Mouse (Mus musculus): ENCODE measurements around the gene Cog5.

Cog5 gene

DNA sequence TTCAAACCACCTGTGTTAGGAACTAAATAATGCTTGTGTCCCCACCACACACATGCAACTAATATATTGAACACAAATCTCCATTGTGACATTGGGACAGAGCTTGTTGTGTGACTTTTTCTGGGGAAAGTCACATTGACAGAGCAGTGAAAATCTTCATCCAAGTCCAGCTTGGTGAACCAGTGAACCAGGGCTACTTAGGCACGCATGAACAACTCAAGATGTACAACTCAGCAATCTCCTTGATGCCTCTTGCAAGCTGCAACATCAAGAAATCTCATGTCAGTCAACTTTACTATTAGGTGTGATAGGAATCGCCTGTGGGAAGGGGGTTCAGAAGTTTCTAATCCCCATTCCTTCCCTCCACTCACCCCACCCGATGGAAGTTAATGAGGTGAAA lies 169.0 kb downstream of the Cog5 start:
- no peak for DNase-seq (ENCODE audit: low spot score)

DNA sequence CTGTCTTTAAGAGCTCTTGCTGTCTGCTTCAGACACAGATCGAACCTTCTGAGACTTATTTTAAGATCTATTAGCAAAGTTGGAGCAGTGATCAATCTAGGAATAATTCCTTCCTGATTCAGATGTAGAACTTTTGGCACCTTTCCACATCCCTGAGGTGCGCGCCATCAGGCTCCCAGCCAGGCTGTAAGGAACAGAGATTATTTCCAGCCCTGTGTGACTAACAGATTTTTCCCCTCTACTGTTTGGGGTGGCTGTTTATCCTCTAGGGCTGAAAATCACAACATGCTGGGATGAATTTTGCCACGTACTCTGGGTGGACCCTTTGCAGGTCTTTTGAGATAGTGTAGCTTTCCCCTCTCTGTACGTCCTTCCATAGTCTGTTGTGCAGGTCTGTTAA lies 170.2 kb downstream of the Cog5 start:
- DNase-seq (ENCODE audit: low spot score) = no peak

DNA sequence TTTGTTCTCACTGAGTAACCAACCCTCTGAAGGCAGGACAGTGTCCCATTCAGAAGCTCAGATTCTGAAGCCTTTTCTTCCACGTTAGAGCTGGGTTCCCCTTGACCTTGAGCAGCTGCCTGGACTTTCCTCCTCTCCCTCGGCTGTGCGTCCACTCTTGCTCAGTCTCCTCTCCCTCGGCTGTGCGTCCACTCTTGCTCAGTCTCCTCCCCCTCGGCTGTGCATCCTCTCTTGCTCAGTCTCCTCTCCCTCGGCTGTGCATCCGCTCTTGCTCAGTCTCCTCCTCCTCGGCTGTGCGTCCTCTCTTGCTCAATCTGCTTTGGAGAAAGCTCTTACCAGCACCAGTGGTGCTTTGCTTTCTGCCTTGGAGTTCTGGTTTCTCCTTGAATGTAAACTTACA lies 171.2 kb downstream of the Cog5 start:
- no peak for DNase-seq (ENCODE audit: low spot score)

DNA sequence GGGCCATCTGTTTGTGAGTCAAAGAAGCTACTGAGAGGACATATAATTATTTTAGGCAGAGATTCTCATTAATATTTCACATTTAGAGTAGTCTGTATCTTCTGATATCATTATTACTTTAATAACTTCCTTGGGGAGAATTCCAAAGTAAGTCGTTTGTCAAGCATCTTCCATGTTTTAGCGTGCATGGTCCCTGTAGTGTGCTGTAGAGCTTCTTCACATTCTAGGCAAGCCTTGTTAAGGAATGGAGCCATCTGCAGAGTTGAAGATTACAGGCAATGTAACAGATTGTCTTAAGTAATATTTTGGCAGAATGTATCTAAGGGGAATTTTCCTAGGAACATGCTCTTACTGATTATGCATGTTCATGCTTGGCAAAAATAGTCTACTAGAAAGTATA lies 171.8 kb downstream of the Cog5 start:
- DNase-seq (ENCODE audit: low spot score) = no peak

DNA sequence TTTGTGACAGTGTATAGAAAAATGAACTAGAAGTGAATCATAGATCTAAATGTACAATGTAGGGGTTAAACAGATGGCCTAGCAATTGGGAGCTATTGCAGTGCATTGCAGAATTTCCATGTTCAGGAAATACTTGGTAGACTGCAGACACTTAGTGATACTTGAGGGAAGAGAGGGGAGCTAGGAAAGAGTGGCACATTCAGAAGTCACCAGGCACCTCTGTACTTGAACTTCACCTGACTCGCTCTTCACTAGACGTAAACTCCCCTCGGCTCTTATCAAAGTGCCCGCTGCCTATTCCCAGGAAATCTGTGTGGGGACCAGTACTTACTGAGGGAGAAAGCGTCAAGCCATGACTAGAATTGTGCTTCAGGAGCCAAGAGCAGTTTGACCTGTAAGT lies 180.8 kb downstream of the Cog5 start:
- DNase-seq (ENCODE audit: low spot score) = no peak

DNA sequence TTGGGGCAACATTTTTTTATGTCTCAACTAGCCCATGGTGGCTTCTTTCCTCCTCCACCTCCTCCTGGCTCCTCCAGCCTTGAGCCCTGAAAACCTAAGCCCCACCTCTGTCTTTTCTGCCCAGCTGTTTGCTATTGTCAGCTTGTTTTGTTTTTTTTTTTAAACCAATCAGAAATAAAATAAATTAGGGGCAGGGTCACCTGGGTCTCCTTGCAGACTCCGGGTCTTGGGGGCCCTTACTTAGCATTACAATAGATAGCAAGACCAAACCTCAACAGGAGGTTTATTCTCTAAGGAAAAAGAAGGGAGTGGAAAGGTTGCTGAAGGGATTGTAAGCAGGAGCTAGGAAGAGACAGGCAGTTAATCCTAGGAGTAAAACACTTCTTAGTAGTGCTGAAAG lies 181.5 kb downstream of the Cog5 start:
- DNase-seq (ENCODE audit: low spot score) = no peak

DNA sequence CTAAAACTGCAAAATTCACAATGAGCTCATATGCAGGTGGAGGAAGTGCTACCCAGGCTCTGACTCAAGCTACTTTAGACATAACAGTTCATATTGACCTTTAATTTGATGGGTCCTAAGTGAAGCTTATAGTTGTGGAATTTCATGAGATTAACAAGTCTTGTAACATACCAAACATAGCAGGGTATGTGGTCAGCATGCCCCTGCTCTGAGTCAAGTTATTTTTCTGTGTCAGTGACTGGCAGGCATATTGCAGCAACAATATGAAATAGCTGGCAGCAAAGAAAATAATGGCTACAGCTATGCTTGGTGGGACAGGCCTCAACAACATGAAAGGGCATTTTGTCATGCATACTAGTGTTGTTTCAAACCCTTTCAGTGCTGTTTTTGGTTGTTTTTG lies 183.9 kb downstream of the Cog5 start:
- no peak for DNase-seq (ENCODE audit: low spot score)

DNA sequence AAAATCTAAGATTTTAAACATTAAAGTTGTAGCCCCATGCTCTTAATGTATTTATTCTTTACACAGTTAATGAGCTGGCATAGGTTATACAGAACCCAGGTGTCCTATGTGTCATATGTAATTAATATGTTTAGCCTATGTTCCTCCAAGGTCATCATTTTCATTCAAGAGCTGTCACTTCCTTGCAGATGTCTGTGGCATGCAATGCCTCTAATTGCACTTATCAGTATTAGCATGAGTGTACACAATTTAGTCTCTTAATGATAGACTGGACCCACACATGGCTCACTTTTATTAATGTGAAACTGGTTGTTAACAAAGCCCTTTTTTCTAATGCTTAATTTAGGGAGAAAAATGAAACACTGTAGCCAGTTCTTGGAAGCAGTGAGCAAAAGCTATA lies 184.6 kb downstream of the Cog5 start:
- no peak for DNase-seq (ENCODE audit: low spot score)

DNA sequence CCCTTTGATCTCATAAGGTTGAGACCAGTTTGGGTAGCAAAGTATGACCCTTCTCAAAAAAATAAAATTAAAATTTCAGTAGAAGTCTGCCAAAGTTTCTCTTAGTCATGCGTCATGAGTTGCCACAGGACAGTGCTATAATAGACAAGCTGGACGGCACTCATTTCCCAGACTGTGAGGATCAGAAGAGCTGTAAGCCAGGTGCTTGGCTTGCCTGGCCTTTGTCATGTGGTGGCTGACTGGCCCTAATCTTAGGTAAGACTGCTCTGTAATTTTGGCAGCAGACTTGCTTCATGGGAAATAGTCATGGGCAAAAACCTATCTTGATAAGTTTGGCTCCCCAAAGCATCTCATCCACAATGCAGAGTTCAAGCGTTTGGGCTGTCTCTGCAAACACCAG lies 191.4 kb downstream of the Cog5 start:
- no peak for DNase-seq (ENCODE audit: low spot score)

DNA sequence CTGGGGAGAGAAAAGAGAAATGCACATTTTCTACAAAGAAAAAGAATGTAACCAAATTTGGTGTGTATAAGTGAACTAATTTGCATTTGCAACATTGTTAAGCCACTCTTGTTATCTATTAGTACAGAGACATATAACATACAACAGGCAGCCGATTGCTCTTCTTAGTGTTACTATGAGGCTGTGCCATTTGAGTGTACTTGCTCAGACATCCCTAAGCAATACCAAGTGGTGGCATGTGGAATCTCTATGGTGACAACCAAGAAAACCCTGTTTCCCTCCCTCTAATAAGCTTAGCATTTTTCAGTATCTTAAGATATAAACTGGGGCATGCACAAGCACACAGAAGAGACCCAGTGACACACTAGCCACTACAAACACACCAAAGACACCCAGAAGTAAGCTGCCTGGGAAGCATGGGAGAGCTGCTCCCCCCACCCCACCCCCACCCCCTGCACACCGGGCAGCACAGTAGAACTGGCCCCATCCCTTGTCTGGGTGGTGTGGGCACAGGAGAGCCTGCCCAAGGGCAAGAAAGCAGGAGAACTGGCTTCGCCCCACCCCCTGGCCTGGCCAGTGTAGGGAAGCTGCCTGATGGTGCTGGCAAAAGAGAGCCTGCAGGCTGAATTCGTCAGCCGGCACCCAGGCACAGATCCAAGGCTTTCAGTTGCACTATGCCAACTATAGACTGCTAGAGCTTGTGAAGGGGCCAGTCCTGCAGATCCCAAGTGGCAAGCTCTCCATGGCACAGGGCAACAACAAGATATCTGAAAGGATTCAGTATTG lies 194.2 kb downstream of the Cog5 start:
- no peak for DNase-seq (ENCODE audit: low spot score)

DNA sequence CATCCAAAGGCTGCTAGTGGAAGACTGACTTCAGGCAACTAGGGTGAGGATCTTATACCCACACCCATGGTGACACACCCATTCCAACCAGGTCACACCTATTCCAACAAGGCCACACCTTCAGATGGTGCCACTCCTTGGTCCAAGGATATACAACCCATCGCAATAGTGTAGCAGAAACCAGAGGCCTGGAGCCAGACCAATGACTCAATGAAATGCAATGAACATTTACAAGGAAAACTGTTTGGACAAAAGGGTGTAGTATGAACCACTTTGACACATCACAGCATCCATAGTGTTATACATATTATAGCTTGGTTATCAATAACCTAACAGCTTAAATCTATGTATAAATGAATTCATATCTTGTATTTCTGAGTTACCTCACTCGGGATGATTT lies 194.9 kb downstream of the Cog5 start:
- no peak for DNase-seq (ENCODE audit: low spot score)

DNA sequence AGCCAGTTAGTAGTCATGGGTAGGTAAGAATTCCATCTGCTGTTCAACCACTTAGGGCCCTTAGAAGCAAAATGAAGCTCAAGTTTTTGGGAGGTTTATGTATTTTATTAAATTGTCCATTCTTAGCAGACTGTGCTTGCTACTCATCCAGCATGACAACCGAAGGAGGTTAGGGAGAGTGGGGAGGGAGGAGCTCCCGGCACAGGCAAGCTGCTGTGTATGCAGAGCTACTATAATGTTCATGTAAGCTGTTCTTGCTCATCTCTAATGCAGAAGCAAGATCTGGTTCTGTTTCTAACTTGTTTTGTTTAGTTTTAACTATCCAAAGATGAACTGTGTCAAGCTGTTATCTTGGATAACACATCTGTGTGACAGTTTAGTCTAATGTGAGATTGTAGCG lies 199.4 kb downstream of the Cog5 start:
- no peak for DNase-seq (ENCODE audit: low spot score)

DNA sequence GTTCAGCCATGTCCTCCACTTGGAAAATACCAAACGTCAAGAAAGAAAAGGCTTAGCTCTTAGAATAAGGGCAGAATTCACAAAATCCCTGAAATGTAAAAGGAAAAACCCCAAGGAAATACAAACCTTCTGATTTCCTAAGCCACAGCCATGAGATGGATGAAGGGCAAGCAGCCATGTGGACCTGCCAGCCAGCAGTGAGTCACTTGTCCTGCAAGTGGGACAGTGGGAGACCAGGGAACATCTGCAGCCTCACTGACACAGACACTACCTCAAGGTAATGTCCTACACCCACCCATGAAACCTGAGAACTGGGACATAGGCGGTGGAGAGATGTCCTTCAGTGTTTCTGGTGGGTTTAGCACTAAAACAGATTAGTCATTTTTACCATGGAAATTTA lies 200.1 kb downstream of the Cog5 start:
- no peak for DNase-seq (ENCODE audit: low spot score)

DNA sequence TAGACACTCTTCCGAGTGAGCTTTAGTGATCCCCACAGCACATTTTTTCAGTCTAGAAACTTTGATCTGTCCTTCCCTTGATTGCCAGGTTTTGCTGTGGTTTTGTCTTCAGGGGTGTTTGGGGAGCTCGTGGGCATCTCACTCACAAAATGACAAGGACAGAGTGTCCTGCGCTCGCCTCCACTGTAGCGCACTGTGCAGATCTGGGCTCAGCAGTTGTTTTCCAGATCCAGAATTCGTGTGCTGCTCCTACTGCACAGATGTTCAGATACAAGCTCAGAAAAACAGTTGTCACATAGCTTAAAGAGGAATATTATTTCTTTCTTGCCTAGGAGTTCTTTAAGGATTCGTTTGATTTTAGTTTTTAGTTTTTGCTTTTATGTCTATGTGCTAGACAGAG lies 203.1 kb downstream of the Cog5 start:
- DNase-seq (ENCODE audit: low spot score) = no peak

DNA sequence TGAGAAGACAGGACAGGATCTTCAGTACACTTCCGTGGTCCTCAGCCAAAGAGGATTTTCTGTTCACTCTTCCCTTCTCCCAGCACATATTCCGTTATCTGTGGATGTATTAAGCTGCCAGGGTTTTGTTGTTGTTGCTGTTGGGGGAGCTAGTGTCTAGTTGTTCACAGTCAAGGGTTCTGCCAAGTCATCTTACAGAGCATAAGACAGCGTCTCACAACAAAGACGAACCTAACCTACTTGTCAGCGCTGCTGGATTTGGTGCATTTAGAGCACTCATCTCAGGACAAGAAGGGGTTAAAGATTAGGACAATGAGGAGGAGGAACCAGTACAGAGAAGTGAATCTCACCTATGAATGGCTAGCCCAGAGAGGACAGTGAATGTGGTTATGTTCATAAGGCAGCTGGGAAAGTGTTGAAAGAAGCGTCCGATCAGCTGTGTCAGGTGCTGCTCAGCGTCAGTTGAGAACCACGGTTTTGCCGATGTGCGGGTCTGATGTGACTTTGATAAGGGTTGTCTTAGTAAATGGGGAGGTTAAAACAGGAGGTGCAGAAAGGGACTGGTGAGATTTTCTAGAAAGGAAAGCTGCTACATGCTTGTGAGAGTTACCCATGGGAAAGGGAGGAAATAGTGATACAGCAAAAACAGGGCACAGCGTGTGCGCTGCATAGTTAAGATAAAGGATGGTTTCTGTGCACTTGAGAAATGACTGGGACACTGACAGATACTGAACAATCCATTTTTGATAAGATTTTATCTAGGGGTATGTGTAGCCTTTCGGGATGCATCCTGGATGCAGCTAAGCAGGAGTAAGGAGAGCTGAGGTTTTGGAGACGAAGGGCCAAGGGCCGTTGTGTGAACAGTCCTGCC lies 208.2 kb downstream of the Cog5 start:
- no peak for DNase-seq (ENCODE audit: low spot score)

DNA sequence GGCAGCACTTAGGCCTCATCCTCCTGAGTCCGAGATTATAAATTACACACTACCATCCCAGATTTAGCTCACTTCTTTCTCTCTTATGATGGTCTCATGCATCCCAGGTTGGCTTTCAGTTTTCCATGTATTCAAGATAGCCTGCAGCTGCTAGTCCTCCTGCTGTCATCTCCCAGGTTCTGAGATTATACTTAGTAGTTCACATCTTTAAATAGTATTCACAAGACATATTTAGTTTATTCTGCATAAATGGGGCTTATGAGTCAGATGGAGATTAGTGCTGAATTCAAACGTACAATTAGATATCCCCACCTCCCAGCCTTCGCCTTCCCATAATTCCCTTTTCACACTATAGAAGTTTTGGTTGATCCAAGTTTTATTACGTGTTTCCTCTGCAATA lies 222.1 kb downstream of the Cog5 start:
- DNase-seq (ENCODE audit: low spot score) = no peak

DNA sequence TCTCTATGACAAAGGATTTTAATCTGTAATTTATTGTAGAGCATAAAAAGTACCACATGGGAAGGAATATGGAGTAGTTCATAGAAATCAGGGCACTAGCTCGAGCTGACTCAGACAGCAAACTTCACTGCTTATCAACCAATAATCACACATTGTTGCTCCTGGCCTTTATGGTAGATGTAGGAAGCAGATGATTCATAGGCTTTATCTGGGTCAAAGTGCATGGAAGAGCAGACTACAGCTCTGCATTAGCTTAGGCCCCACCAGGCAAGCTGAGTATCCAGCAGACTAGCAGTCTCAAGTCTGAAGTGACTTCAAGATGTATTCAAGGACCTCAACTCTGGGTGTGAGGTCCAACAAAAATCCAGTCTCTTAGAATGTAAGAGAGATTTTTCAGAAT lies 228.1 kb downstream of the Cog5 start:
- no peak for DNase-seq (ENCODE audit: low spot score)

DNA sequence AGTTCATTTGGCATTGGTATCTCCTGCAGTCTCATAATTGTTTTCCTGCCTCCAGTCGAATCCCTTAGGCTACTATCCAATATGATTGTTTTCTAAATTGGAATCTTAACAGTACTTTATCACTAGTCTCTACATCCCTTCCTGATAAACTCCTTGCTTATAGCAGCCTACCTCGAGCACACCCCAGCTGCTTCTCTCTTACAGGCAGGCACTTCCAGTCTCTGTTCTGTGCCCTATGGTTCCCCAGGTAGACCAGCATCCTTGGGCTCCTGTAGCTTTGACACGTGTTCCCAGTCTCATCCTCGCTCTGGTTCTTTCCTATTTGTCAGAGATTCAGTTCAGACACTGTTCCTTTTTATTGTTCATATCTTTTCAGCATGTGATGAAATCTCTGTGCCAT lies 229.7 kb downstream of the Cog5 start:
- no peak for DNase-seq (ENCODE audit: low spot score)

DNA sequence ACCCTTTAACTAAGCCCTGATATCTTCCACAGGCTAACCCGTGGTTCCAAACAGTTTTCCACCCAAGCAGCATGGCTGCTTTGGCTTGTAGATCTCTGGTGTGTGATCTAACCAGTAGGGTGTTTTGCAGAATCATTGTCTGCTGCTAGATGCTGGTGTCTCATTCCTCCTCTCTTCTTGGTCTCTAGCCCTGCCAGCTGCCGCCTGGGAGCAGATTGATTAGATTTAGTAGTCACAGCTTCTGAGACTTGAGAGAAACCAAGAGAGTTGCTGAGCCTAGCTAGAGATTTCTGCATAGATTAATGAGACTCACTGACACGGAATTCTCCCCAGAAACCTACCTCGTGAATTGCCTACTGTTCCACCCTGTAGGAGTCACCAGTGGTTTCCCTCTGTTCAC lies 230.4 kb downstream of the Cog5 start:
- no peak for DNase-seq (ENCODE audit: low spot score)

DNA sequence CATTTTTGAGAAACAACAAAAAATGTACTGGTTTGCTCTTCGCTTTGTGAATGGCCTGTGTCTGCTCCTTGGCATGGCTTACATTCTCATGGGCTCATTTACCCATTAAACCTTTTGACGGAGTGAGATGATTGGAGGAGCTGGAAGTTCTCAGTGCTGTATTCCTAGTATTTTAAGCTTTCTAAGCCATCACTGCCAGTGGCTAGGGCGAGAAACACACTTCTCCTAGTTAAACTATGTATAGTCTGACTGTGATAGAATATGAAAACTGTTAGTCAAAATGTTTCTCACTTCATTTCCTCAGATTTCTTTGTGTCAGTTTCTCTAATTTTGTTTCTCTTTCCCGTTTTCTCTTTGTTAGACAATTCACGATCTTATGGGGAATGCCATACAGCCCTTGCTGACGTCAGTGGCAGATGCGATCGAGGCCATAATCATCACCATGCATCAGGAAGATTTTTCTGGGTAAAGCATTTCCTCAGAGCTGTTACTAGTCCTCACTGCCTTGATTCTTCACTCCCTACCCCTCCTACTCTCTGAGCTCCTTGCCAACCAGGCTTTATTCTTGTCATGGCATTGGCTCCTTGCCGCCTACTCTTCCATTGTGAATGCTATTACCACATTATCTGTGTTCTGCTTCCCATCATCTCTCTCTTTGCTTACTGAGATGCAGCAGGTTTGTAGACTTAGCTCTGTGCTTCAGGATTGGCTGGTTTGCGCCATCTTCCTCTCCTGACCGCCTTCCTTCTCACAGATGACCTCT lies 231.4 kb downstream of the Cog5 start:
- DNase-seq (ENCODE audit: low spot score) = no peak

DNA sequence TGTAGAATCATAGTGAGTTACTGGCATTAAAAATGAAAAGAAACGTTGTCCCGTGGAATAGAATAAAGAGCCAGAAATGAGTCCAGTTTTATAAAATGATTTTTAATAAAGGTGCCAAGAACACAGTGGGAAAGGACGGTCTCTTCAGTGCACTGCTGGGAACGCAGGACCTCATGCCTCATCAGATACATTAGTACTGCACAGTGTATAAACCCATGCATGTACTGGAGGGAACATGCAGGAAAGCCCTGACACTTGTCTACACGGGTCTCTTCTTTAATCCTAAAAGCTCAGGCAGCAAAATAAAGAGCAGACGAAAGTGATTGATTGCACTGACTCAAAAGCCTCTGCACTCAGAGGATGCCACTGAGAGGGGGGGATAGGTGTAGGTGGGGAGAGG lies 236.0 kb downstream of the Cog5 start:
- DNase-seq (ENCODE audit: low spot score) = no peak

DNA sequence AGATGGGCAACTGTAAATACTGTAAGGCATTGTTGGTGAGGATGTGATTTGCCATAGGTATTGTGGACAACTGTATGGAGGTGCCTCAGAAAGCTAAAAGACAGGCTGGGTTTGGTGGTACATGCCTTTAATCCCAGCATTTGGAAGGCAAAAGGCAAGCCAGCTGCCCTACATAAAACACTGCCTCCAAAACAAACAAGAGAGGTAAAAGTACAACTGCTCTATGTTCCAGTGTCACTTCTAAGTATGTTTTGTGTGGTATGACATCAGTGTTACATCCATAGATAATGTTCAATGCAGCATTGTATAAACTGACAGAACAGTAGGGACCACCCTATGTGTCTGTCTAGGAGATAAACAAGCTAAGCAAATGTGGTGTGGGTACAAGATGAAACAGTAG lies 237.4 kb downstream of the Cog5 start:
- DNase-seq (ENCODE audit: low spot score) = no peak

DNA sequence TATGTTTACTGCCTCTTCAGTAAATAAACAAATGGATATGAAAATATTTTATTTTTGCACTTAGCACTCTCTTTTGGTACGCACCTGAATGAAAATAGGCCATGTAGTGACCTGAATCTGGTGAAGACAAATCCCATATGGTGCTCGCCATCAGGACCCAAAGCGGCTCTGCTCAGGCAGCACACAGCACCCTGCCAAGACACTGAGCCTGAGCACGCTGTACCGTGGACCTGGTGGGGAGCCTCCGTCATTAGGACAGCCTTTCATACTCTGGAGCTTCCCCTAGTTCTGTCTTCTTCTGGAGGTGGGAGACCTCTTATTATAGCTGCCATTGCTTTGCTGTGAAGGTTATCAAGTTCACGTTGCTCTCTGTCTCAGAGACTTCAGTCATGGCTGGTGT lies 238.1 kb downstream of the Cog5 start:
- DNase-seq (ENCODE audit: low spot score) = no peak
